Mouse (Mus musculus) hindbrain, embryonic 11.5 days (tissue): ENCODE measurements at regions not wholly inside any gene's neighbourhood (a gene's known extent, or its start where the extent isn't known, plus 50 kb on each side); places are given as distances from the start of the nearest gene placed in this dataset.

ENCODE experiments used
- ATAC-seq: fragments of 200-750 bp; cut with Nextera tagmentation; 2 replicates; pipeline ENCODE4 v1.8.0; 2017; ENCODE audit warnings: mild to moderate bottlenecking, moderate TSS enrichment, moderate library complexity; ENCODE audit not compliant: low FRiP score
- DNase-seq: peaks from one replicate; pipeline ENCODE4 v3.0.0-alpha.2; 2015; ENCODE audit warnings: low spot score
- H3K27ac ChIP-seq: fragments of 300-500 bp; sonication (generic); 2 replicates; pipeline ENCODE4 v1.5.1; 2014; ENCODE audit warnings: mild to moderate bottlenecking, low read depth, low read length
- H3K27me3 ChIP-seq: fragments of 300-500 bp; sonication (generic); 2 replicates; pipeline ENCODE4 v1.6.1; 2014; ENCODE audit warnings: mild to moderate bottlenecking, low read length, moderate library complexity, mixed read lengths; ENCODE audit not compliant: control insufficient read depth, insufficient read depth
- H3K36me3 ChIP-seq: fragments of 300-500 bp; sonication (generic); 2 replicates; pipeline ENCODE4 v1.6.1; 2014; ENCODE audit warnings: mild to moderate bottlenecking, low read length, moderate library complexity, mixed read lengths; ENCODE audit not compliant: control insufficient read depth, insufficient read depth
- H3K4me1 ChIP-seq: fragments of 300-500 bp; sonication (generic); replicated peaks from 2 replicates; pipeline ENCODE4 v1.6.1; 2014; ENCODE audit warnings: low read length, mixed read lengths; ENCODE audit not compliant: control insufficient read depth, insufficient read depth
- H3K4me2 ChIP-seq: fragments of 300-500 bp; sonication (generic); replicated peaks from 2 replicates; pipeline ENCODE4 v1.6.1; 2014; ENCODE audit warnings: mild to moderate bottlenecking, low read depth, low read length
- H3K4me3 ChIP-seq: fragments of 300-500 bp; sonication (generic); 2 replicates; pipeline ENCODE4 v1.5.1; 2014; ENCODE audit warnings: low read depth, low read length
- H3K9ac ChIP-seq: fragments of 300-500 bp; sonication (generic); 2 replicates; pipeline ENCODE4 v1.6.1; 2014; ENCODE audit warnings: low read depth, low read length
- H3K9me3 ChIP-seq: fragments of 300-500 bp; sonication (generic); 2 replicates; pipeline ENCODE4 v1.6.1; 2016; ENCODE audit warnings: low read length; ENCODE audit not compliant: control insufficient read depth
- WGBS: fragments of 180-500 bp; shearing (Covaris S2); extraction: QIAGEN DNeasy Blood & Tissue Kit; methylation state at CpG from one replicate; pipeline ENCODE4 v1.1.7; 2014; 5-methylcytosine and 5-hydroxymethylcytosine counted together

DNA sequence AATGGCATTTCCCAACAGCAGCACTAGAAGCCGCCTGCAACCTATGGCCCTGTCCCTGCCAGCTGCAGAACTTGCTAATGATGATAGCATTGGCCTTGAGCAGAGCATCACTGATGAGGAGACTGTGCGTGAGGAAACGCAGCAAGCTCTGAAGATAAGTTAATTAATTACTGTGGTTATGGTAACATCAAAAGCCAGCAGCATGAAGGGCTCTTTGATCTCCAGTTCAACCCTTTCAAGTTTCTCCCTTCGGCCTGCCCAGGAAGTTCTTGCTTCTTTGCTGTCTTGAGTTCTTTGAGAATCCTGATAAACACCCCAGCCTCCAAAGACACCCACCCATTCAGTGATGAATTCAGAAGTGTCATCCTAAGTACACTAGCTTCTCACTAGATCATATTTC is 121.7 kb upstream of the Akirin2 start:
- H3K9ac ChIP-seq, result no peak overlapping the region
- DNase-seq (no peak), ATAC-seq (no peak)
- no peaks in the 10 kb centered on the region for H3K36me3 ChIP-seq
- WGBS, result 66% methylated on average over 4 of the region's 4 CpGs
- no peak overlapping the region for H3K27ac ChIP-seq
- no peaks in the 10 kb centered on the region for H3K27me3 ChIP-seq
- no peaks in the 10 kb centered on the region for H3K9me3 ChIP-seq
- no peaks in the 10 kb centered on the region for H3K4me1 ChIP-seq
- no peak overlapping the region for H3K4me3 ChIP-seq
- H3K4me2 ChIP-seq, result no peak overlapping the region

DNA sequence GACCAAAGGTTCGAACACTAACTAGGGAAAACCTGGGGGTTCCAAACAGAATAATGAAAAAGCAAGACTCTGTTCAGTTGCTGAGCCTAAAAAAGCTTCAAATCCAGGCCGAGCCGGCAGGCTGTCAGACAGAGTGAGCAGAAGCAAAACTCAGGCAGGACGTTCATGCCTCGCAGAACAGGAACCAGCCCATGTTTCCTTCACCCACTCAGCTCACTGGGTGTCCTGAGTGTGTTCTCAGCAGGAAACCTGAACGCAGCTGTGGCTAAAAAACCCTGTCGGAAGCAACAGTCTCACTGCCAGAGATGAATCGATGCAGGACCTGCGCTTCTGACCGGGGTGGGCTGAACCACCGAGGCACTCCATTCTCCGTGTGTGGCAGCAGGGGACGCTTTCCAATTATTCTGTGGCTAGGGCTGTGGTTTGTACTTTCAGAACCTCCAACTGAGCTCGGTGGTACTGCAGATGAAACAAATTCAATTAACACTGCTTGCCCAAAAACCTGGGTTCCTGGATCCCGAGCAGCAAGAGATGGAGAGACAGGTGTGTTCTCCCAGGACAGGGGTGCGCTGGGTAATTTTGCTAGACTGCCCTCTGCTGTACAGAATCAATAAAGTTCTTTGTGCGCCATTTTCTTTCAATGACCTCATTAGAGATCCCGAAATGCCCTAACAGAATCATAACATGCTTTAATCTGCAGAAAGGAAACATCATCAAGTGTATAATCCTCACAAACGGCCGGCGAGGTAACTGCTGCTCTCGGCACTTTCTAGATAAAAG is 121.1 kb upstream of the Akirin2 start:
- Histone ChIP-seq H3K4me3 (no peak overlapping the region), H3K9ac (no peak overlapping the region), H3K27ac (no peak overlapping the region), H3K4me2 (no peak overlapping the region), H3K4me1 (no peaks in the 10 kb centered on the region), H3K27me3 (no peaks in the 10 kb centered on the region), H3K36me3 (no peaks in the 10 kb centered on the region), H3K9me3 (no peaks in the 10 kb centered on the region)
- DNase-seq (no peak), ATAC-seq (no peak)
- 75% methylated on average over 22 of the region's 22 CpGs for WGBS

DNA sequence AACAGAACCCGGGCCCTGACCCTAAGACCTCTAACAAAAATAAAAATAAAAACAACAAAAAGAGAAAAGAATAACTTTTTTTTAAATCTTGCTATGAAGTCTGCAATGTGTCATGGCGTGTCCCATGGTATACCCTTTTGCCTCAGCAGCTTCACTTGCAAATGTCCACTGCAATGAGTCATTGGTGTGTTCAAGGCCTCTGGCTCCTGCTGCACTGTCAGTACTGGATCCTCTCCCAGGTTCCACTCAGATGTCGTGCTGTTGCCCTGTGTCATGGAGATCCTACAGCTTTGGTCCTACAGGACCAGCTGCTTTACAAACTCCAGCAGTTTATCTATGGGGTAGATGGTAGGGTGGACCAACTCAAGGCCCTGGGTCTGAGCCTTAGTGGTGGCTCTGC is 113.4 kb upstream of the Akirin2 start:
- Histone ChIP-seq H3K4me1 (no peaks in the 10 kb centered on the region), H3K4me2 (no peak overlapping the region), H3K27me3 (no peaks in the 10 kb centered on the region), H3K4me3 (no peak overlapping the region), H3K9ac (no peak overlapping the region), H3K9me3 (no peaks in the 10 kb centered on the region), H3K36me3 (no peaks in the 10 kb centered on the region), H3K27ac (no peak overlapping the region)
- WGBS, result 78% methylated on average over 3 of the region's 3 CpGs
- DNase-seq, result no peak
- no peak for ATAC-seq

DNA sequence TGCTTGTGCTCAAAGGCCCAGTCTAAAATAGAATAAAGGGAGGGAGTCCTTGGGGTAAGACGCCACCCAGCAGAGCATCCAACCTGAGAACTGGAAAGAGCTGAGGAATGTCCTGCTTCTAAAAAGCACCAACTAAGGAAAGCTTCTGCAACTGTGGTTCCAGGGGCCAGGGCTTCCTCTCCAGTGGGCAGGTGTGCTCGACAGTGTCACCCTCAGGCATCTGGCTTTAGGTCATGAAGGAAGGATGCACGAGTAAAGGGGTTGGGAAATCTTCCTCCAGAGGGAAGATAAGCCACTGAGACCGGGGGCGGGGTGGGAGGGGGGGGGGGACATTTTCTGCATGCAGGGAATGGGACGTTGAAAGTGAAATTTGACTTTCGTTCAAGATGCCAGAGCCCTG is 101.2 kb upstream of the Akirin2 start:
- 77% methylated on average over 7 of the region's 7 CpGs for WGBS
- no peak for ATAC-seq
- no peaks in the 10 kb centered on the region for H3K9me3 ChIP-seq

DNA sequence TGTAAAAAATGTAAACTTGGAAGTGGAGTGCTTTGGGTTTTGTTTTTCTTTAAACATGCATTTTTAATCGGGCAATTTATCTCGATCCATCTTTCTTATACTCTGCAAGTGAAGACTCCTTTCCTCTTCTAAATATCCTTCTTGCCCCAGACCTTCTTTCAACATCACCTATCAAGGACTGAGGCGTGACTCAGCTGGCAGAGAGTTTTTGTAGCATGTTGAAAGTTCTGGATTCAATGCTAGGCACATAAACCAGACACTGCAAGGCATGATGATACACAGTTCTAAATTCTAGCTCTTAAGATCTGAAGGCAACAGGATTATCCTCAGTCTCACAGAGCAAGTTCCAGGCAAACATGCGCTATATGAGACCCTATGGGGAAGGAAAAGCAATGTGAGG is 88.1 kb upstream of the Akirin2 start:
- Histone ChIP-seq H3K4me2 (no peak overlapping the region), H3K27me3 (no peaks in the 10 kb centered on the region), H3K9ac (no peak overlapping the region), H3K36me3 (no peaks in the 10 kb centered on the region), H3K9me3 (no peaks in the 10 kb centered on the region), H3K4me3 (no peak overlapping the region), H3K27ac (no peak overlapping the region), H3K4me1 (no peaks in the 10 kb centered on the region)
- no peak for DNase-seq
- ATAC-seq, result no peak
- 95% methylated on average over 4 of the region's 4 CpGs for WGBS

More for the DNA sequence above, 101.2 kb upstream of the Akirin2 start:
- no peaks in the 10 kb centered on the region for H3K36me3 ChIP-seq
- H3K27me3 ChIP-seq, result no peaks in the 10 kb centered on the region
- no peak overlapping the region for H3K4me3 ChIP-seq
- no peak for DNase-seq
- H3K4me1 ChIP-seq, result no peaks in the 10 kb centered on the region
- no peak overlapping the region for H3K9ac ChIP-seq
- no peak overlapping the region for H3K4me2 ChIP-seq
- H3K27ac ChIP-seq, result no peak overlapping the region

GRCm38 (mm10) chr4:34465845-34466244 is 84.9 kb upstream of the Akirin2 start:
- Histone ChIP-seq H3K27me3 (no peaks in the 10 kb centered on the region), H3K27ac (no peak overlapping the region), H3K4me3 (no peak overlapping the region), H3K9me3 (no peaks in the 10 kb centered on the region), H3K9ac (no peak overlapping the region), H3K36me3 (no peaks in the 10 kb centered on the region), H3K4me1 (no peaks in the 10 kb centered on the region), H3K4me2 (no peak overlapping the region)
- 94% methylated on average over 2 of the region's 2 CpGs for WGBS
- DNase-seq (no peak), ATAC-seq (no peak)

- ATAC-seq (no peak), DNase-seq (no peak)
- Histone ChIP-seq H3K27ac (no peak overlapping the region), H3K36me3 (no peaks in the 10 kb centered on the region), H3K4me3 (no peak overlapping the region), H3K9ac (no peak overlapping the region), H3K9me3 (no peaks in the 10 kb centered on the region), H3K4me1 (no peaks in the 10 kb centered on the region), H3K4me2 (no peak overlapping the region), H3K27me3 (no peaks in the 10 kb centered on the region)
- WGBS, result 84% methylated on average over 3 of the region's 3 CpGs
Measured at GRCm38 (mm10) chr4:34466309-34466708, 84.4 kb upstream of the Akirin2 start.

DNA sequence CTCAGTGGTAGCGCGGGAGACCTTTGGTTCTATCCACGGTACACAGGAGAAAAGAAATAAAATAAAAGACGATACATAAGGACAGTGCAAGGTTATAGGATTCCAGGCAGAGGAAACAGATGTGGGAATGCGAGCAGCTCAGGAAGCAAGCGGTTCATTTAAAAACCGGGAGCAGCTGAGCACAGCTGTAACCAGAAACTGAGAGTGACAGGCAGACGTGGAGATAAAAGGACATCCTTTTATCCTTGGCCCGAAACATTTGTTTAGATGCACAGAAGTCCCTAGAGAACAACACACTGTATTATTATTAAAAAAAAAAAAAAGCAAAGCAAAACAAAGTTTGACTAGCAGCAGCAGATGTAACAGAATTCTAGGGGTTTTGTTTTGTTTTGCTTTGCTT is 82.6 kb upstream of the Akirin2 start:
- no peak for DNase-seq

GRCm38 (mm10) chr4:34475792-34476448 is 74.8 kb upstream of the Akirin2 start:
- H3K4me3 ChIP-seq, result no peak overlapping the region
- no peak for DNase-seq
- H3K4me2 ChIP-seq, result no peak overlapping the region
- H3K27ac ChIP-seq, result no peak overlapping the region
- no peaks in the 10 kb centered on the region for H3K4me1 ChIP-seq
- H3K9me3 ChIP-seq, result no peaks in the 10 kb centered on the region
- ATAC-seq, result no peak
- H3K27me3 ChIP-seq, result no peaks in the 10 kb centered on the region
- no peaks in the 10 kb centered on the region for H3K36me3 ChIP-seq
- no peak overlapping the region for H3K9ac ChIP-seq
- WGBS, result 94% methylated on average over 5 of the region's 5 CpGs

More for the DNA sequence above, 82.6 kb upstream of the Akirin2 start:
- H3K36me3 ChIP-seq, result no peaks in the 10 kb centered on the region
- no peak overlapping the region for H3K4me3 ChIP-seq
- H3K27me3 ChIP-seq, result no peaks in the 10 kb centered on the region
- H3K27ac ChIP-seq, result no peak overlapping the region
- no peaks in the 10 kb centered on the region for H3K4me1 ChIP-seq
- no peak for ATAC-seq
- no peak overlapping the region for H3K9ac ChIP-seq
- no peaks in the 10 kb centered on the region for H3K9me3 ChIP-seq
- H3K4me2 ChIP-seq, result no peak overlapping the region
- 55% methylated on average over 9 of the region's 9 CpGs for WGBS
